Mouse (Mus musculus): ENCODE results near the gene Eif3d. TPM values are rescaled to one million over a fixed set of nuclear protein-coding genes. Genes with fewer than 3 reads are reported as not detected.

Gene Eif3d
- total and polyA plus RNA-seq, 3 experiments: 302 to 493 (median 344) TPM

GRCm38 (mm10) chr15:77931689-77932016 is 39.0 kb downstream of the Eif3d start (continued):
- TF ChIP-seq MEF2A (IDR thresholded peaks at IDR 0.05; ENCODE audit: borderline replicate concordance, low read depth, low read length) (peak; percentile 35; the same call in 1 of the 2 replicates), ZKSCAN1 (IDR thresholded peaks at IDR 0.05; ENCODE audit: borderline replicate concordance, low read depth, low read length) (no peak), USF1 (IDR thresholded peaks at IDR 0.05; ENCODE audit: low read depth, low read length) (no peak), ZNF384 (IDR thresholded peaks at IDR 0.05; ENCODE audit: low read depth, low read length) (no peak), E2F4 (IDR thresholded peaks at IDR 0.05; ENCODE audit: insufficient replicate concordance, low read depth, low read length) (no peak), ZMIZ1 (IDR thresholded peaks at IDR 0.05; ENCODE audit: low read depth, low read length) (no peak), CTCF (conservative IDR thresholded peaks at IDR 0.05 in 1 of 2, IDR thresholded peaks at IDR 0.05 in 1 of 2; ENCODE audit: low read depth in 2 of 2, low read length in 2 of 2) (no peak), KAT2A (IDR thresholded peaks at IDR 0.05; ENCODE audit: insufficient replicate concordance, low read length) (no peak), NRF1 (IDR thresholded peaks at IDR 0.05; ENCODE audit: low read depth, low read length) (0 out of 2 replicates have a peak, but pooled peaks have one; percentile 18), EP300 (IDR thresholded peaks at IDR 0.05; ENCODE audit: low read length) (peak; percentile 92), TBP (conservative IDR thresholded peaks at IDR 0.05; ENCODE audit: low read depth, low read length) (no peak), CHD1 (IDR thresholded peaks at IDR 0.05; ENCODE audit: low read depth, low read length) (no peak), POLR2A (IDR thresholded peaks at IDR 0.05; ENCODE audit: low read depth, low read length) (peak; percentile 32; the same call in 1 of the 2 replicates), ETS1 (conservative IDR thresholded peaks at IDR 0.05; ENCODE audit: low read depth, low read length) (peak; percentile 78), JUN (IDR thresholded peaks at IDR 0.05; ENCODE audit: insufficient read depth, low read depth, low read length) (no peak), TCF12 (IDR thresholded peaks at IDR 0.05; ENCODE audit: low read depth, low read length) (peak; percentile 94)

GRCm38 (mm10) chr15:77930986-77931688 is 39.5 kb downstream of the Eif3d start:
- H3K4me1 ChIP-seq (ENCODE audit: control insufficient read depth in 1 of 2, insufficient read depth in 2 of 2): peaks cover 18 to 61% of the 10 kb centered on the region in 2 experiments
- dilution Hi-C loops (cut with MboI; ENCODE audit: extremely low pct_ligation_motif_present, extremely low pct_unique_long_range_greater_than_20kb, low sequenced_read_pairs): no loop called here
- H3K79me2 ChIP-seq (replicated peaks; ENCODE audit: control insufficient read depth, extremely low read depth, insufficient read depth, poor library complexity, severe bottlenecking): peaks cover 12% of the 10 kb centered on the region
- peak overlapping the region; percentile 57; the same call in 1 of the 2 replicates for H3K4me2 ChIP-seq (ENCODE audit: insufficient read depth, low read depth, poor library complexity, severe bottlenecking)
- no peak overlapping the region for H3K4me3 ChIP-seq (replicated peaks in 1 of 3; ENCODE audit: low read depth in 2 of 3, low read length in 2 of 3, poor library complexity in 1 of 3)
- no peaks in the 10 kb centered on the region for H3K9me3 ChIP-seq (replicated peaks; ENCODE audit: low read length)
- no peak for TF ChIP-seq ZC3H11A (IDR thresholded peaks at IDR 0.05; ENCODE audit: low read depth, low read length)
- TF ChIP-seq KAT2A (IDR thresholded peaks at IDR 0.05; ENCODE audit: insufficient replicate concordance, low read length): no peak
- no peak for TF ChIP-seq RAD21 (IDR thresholded peaks at IDR 0.05; ENCODE audit: low read depth, low read length)
- TF ChIP-seq JUND (conservative IDR thresholded peaks at IDR 0.05; ENCODE audit: low read depth, low read length): no peak
- no peak for TF ChIP-seq IRF4 (IDR thresholded peaks at IDR 0.05; ENCODE audit: low read depth, low read length)
- no peak for TF ChIP-seq ELF1 (IDR thresholded peaks at IDR 0.05; ENCODE audit: low read depth, low read length)
- TF ChIP-seq MAFK (IDR thresholded peaks at IDR 0.05; ENCODE audit: insufficient replicate concordance, low read length): no peak
- no peak for TF ChIP-seq ZKSCAN1 (IDR thresholded peaks at IDR 0.05; ENCODE audit: borderline replicate concordance, low read depth, low read length)
- no peak for TF ChIP-seq NRF1 (IDR thresholded peaks at IDR 0.05; ENCODE audit: low read depth, low read length)
- no peak for TF ChIP-seq CTCF (conservative IDR thresholded peaks at IDR 0.05 in 1 of 2, IDR thresholded peaks at IDR 0.05 in 1 of 2; ENCODE audit: low read depth in 2 of 2, low read length in 2 of 2)
- no peak for TF ChIP-seq SMC3 (IDR thresholded peaks at IDR 0.05; ENCODE audit: low read depth, low read length)
- no peak for TF ChIP-seq EP300 (IDR thresholded peaks at IDR 0.05; ENCODE audit: low read length)
- TF ChIP-seq MEF2A (IDR thresholded peaks at IDR 0.05; ENCODE audit: borderline replicate concordance, low read depth, low read length): no peak
- no peak for DNase-seq (ENCODE audit: extremely low read depth)
- in situ Hi-C loops (cut with MboI; ENCODE audit: low pct_ligation_motif_present, low pct_unique_long_range_greater_than_20kb, low sequenced_read_pairs): loop anchor here (5.0 kb wide), 1 partner anchor 41 kb away; the partner anchor contains the start of gene Eif3d
- peaks cover 3% of the 10 kb centered on the region for H3K27me3 ChIP-seq (replicated peaks)
- no peak overlapping the region for H3K27ac ChIP-seq (ENCODE audit: insufficient read depth, low read depth)
- H3K36me3 ChIP-seq (replicated peaks in 1 of 2; ENCODE audit: control insufficient read depth in 1 of 2, insufficient read depth in 1 of 2, low read length in 1 of 2): peaks cover 11 to 15% of the 10 kb centered on the region in 2 experiments
- peak overlapping the region; percentile 10; the same call in 1 of the 2 replicates for H3K9ac ChIP-seq (ENCODE audit: insufficient read depth, low read depth)

Data from CH12.LX (cell line).